Mouse (Mus musculus) E14TG2a.4 (cell line): ENCODE results near the gene Tbc1d2b.

Experiments used
- CTCF ChIP-seq: conservative IDR thresholded peaks from 2 replicates; pipeline ENCODE4 v1.5.1; 2014; ENCODE audit warnings: low read length
- NANOG ChIP-seq: IDR thresholded peaks from 2 replicates; pipeline ENCODE4 v1.6.1; 2014; ENCODE audit warnings: borderline replicate concordance, low read length, mixed read lengths
- POU5F1 ChIP-seq: IDR thresholded peaks from 2 replicates; pipeline ENCODE4 v1.6.1; 2014; ENCODE audit warnings: low read length, borderline replicate concordance

- TF ChIP-seq CTCF (no peak), NANOG (no peak), POU5F1 (no peak)
Observed at GRCm38 (mm10) chr9:90241041-90241440, 29.6 kb downstream of the Tbc1d2b start.
